Mouse (Mus musculus) liver, adult 2 months (tissue): ENCODE data around the gene Bpifc.

Source experiments
- CTCF ChIP-seq: fragments of 200-500 bp; IDR thresholded peaks from 2 replicates; pipeline ENCODE4 v1.5.1; 2011; ENCODE audit warnings: low read depth, low read length, control low read depth
- POLR2A ChIP-seq: fragments of 200-500 bp; IDR thresholded peaks from 2 replicates; pipeline ENCODE4 v1.6.1; 2011; ENCODE audit warnings: low read length, control low read depth; ENCODE audit not compliant: insufficient read depth; ENCODE audit errors: extremely low read depth

DNA sequence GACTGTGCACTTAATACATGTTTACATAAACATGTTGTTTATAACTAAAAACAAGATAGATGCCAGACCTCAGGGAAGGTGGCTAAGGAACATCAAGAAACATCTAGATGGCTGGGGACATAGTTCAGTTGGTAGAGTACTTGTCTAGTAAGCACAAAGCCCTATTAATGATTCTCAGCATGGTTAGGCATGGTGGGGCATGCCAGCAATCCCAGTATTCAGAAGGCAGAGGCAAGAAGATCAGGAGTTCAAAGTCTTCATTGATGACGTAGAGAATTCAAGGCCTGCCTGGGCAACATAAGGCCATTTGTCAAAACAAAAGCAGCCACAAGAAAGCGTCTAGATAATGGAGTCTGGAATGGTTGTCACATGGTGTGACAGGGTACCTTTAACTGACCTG is 46.0 kb upstream of the Bpifc start:
- TF ChIP-seq CTCF, result no peak
- TF ChIP-seq POLR2A, result no peak
